Mouse (Mus musculus): ENCODE measurements around the gene Pcdh19.

GRCm38 (mm10) chrX:133639445-133639844, 49.3 kb downstream of the Pcdh19 start:
- TF ChIP-seq POLR2A (IDR thresholded peaks at IDR 0.05; ENCODE audit: borderline replicate concordance, control insufficient read depth, low read depth, low read length): no peak
- TF ChIP-seq CTCF (IDR thresholded peaks at IDR 0.05; ENCODE audit: control insufficient read depth, insufficient read depth, low read length): no peak

All from bone marrow, adult 2 months (tissue).